Mouse (Mus musculus): ENCODE measurements around the gene Ctcf. TPM values are rescaled to one million over a fixed set of nuclear protein-coding genes. Genes with fewer than 3 reads are reported as not detected.

Ctcf gene
- polyA plus RNA-seq, 1 experiment from 2014 or later: 76.9 TPM

GRCm38 (mm10) chr8:105613830-105614511 is 22.4 kb upstream of the Ctcf start:
- 1% methylated on average over 50 of the region's 50 CpGs for WGBS
- Histone ChIP-seq H3K9ac (peak overlapping the region; percentile 47), H3K36me3 (replicated peaks; ENCODE audit: control insufficient read depth, insufficient read depth) (peaks cover 43% of the 10 kb centered on the region), H3K4me1 (replicated peaks; ENCODE audit: control insufficient read depth, insufficient read depth, low read length) (peaks cover 15% of the 10 kb centered on the region), H3K4me2 (replicated peaks) (peak overlapping the region; percentile 71), H3K4me3 (replicated peaks; ENCODE audit: low read length) (peak overlapping the region; percentile 36), H3K27me3 (ENCODE audit: control insufficient read depth, insufficient read depth, low read length) (peaks cover 27% of the 10 kb centered on the region), H3K27ac (no peak overlapping the region), H3K9me3 (ENCODE audit: control insufficient read depth, low read length) (no peaks in the 10 kb centered on the region)
- ATAC-seq (ENCODE audit: low FRiP score) (peak; percentile 35; the same call in 1 of the 2 replicates), DNase-seq (ENCODE audit: low spot score) (no peak)

- DNase-seq (ENCODE audit: low spot score) (no peak), ATAC-seq (ENCODE audit: low FRiP score) (no peak)
- Histone ChIP-seq H3K27me3 (ENCODE audit: control insufficient read depth, insufficient read depth, low read length) (peaks cover 27% of the 10 kb centered on the region), H3K27ac (no peak overlapping the region), H3K4me1 (replicated peaks; ENCODE audit: control insufficient read depth, insufficient read depth, low read length) (peaks cover 15% of the 10 kb centered on the region), H3K9ac (no peak overlapping the region), H3K9me3 (ENCODE audit: control insufficient read depth, low read length) (no peaks in the 10 kb centered on the region), H3K4me2 (replicated peaks) (no peak overlapping the region), H3K36me3 (replicated peaks; ENCODE audit: control insufficient read depth, insufficient read depth) (peaks cover 63% of the 10 kb centered on the region), H3K4me3 (replicated peaks; ENCODE audit: low read length) (no peak overlapping the region)
- 91% methylated on average over 9 of the region's 9 CpGs for WGBS
Measured at GRCm38 (mm10) chr8:105615942-105616341, 20.4 kb upstream of the Ctcf start.

DNA sequence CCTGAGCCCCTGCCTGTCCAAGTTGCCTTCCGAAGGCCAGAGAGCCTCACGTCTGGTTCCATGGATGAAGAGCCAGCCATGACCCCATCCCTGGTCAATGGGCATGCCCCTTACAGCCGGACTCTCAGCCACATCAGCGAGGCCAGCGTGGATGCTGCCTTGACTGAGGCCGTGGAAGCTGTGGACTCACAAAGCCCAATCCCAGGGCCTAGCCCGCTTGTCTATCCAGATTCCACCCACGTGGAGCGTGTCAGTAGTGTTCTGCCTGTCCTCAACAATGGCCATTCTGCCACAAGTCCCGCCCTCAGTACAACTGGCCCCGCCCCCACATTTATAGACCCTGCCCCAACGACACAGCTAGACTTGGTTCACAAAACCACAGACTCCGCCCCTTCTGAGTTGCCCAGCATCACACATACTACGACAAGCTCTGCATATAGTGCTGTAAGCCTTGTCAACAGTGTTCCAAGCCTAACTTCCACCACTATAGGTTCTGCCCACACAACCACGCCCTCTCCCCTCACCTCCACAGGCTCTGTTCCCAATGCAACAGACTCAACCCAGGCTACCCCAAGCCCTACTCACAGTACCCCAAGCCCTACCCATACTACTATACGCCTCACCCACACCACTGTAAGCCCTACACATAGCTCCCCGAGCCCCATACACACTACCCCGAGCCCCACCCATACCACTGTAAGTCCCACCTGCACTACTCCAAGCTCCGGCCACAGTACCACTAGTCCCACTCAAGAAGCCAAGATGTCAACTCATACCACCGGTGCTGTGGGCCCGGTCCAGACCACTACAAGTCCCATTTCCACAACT is 18.7 kb upstream of the Ctcf start:
- Histone ChIP-seq H3K27me3 (ENCODE audit: control insufficient read depth, insufficient read depth, low read length) (peaks cover 15% of the 10 kb centered on the region), H3K27ac (no peak overlapping the region), H3K4me2 (replicated peaks) (no peak overlapping the region), H3K9ac (no peak overlapping the region), H3K4me1 (replicated peaks; ENCODE audit: control insufficient read depth, insufficient read depth, low read length) (peaks cover 17% of the 10 kb centered on the region), H3K9me3 (ENCODE audit: control insufficient read depth, low read length) (no peaks in the 10 kb centered on the region), H3K4me3 (replicated peaks; ENCODE audit: low read length) (no peak overlapping the region), H3K36me3 (replicated peaks; ENCODE audit: control insufficient read depth, insufficient read depth) (peaks cover 78% of the 10 kb centered on the region)
- 89% methylated on average over 21 of the region's 21 CpGs for WGBS
- DNase-seq (ENCODE audit: low spot score) (no peak), ATAC-seq (ENCODE audit: low FRiP score) (0 out of 2 replicates have a peak, but pooled peaks have one; percentile 13)

DNA sequence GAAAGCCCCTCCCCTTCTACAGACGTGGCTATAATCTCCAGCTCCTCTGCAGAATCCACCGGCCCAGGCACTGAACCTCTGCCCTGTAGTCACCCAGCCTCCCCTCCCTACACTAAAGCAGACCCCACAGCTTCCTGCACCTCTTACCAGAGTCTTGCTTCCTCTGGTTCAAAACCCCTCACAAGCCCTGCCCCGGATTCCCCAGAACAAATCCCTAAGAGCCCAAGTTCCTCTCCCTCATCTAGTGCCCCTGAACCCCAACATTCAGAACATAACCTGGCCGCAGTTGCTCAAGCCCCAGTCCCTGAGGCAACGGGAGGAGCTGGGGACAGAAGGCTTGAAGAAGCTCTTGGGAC is 18.1 kb upstream of the Ctcf start:
- DNase-seq (ENCODE audit: low spot score) (no peak), ATAC-seq (ENCODE audit: low FRiP score) (no peak)
- Histone ChIP-seq H3K9me3 (ENCODE audit: control insufficient read depth, low read length) (no peaks in the 10 kb centered on the region), H3K4me1 (replicated peaks; ENCODE audit: control insufficient read depth, insufficient read depth, low read length) (peaks cover 17% of the 10 kb centered on the region), H3K4me3 (replicated peaks; ENCODE audit: low read length) (no peak overlapping the region), H3K27me3 (ENCODE audit: control insufficient read depth, insufficient read depth, low read length) (peaks cover 9% of the 10 kb centered on the region), H3K36me3 (replicated peaks; ENCODE audit: control insufficient read depth, insufficient read depth) (peaks cover 84% of the 10 kb centered on the region), H3K4me2 (replicated peaks) (no peak overlapping the region), H3K9ac (no peak overlapping the region), H3K27ac (no peak overlapping the region)
- WGBS: 93% methylated on average over 5 of the region's 5 CpGs

DNA sequence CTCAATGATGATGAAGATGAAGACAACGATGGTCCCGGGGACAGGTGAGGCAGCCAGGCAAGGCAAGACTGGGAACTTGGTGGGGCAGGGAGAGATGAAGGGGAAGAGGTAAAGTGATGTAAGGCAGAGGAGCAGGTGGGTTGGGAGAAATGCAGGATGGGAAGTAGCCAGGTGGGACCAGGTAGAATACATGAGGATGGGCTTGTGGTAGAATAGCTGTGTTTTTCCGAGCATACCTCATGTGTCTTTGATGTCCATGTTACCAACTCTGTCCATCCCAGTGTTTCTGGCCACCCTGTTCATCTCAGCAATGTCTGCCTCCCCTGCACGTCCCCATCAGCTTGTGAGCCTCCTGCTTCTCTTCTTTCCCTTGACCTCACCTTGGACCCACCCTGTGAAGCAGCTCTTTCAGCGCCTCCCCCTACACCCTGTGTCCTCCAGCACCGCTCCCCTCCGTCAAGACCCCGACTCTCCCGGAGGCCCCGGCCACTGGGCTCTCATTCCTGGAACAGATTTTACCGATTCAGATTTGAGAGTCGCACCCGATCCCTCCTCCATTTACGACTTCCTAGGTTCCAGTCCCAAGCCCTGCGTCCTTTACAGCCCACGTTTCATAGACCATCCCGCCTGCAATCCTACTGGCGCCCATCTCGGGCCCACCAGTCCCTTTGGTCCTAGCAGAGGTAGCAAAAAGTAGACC is 17.3 kb upstream of the Ctcf start:
- Histone ChIP-seq H3K4me2 (replicated peaks) (no peak overlapping the region), H3K36me3 (replicated peaks; ENCODE audit: control insufficient read depth, insufficient read depth) (peaks cover 86% of the 10 kb centered on the region), H3K9ac (no peak overlapping the region), H3K27ac (no peak overlapping the region), H3K9me3 (ENCODE audit: control insufficient read depth, low read length) (no peaks in the 10 kb centered on the region), H3K27me3 (ENCODE audit: control insufficient read depth, insufficient read depth, low read length) (peaks cover 9% of the 10 kb centered on the region; the same call in 1 of the 2 replicates), H3K4me1 (replicated peaks; ENCODE audit: control insufficient read depth, insufficient read depth, low read length) (peaks cover 11% of the 10 kb centered on the region), H3K4me3 (replicated peaks; ENCODE audit: low read length) (no peak overlapping the region)
- ATAC-seq (ENCODE audit: low FRiP score) (no peak), DNase-seq (ENCODE audit: low spot score) (no peak)
- 95% methylated on average over 19 of the region's 19 CpGs for WGBS

DNA sequence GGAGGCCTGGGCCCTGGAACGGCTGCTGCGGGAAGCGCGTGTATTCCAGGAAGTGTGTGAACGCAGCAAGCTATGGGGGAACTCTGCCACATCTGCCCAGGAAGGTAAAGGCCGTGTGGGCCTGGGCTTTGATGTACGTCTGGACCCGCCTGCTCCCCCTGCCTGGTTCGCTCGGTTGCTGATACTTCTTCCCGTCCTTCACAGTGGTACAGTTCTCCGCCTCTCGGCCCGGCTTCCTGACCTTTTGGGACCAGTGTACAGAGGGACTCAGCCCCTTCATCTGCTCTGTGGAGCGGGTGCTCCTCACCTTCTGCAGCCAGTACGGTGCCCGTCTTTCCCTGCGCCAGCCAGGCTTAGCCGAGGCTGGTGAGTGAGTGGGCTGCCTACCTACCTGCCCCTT is 16.2 kb upstream of the Ctcf start:
- H3K4me1 ChIP-seq (replicated peaks; ENCODE audit: control insufficient read depth, insufficient read depth, low read length): 0 out of 2 replicates have a peak, but pooled peaks cover 7% of the 10 kb centered on the region
- no peak overlapping the region for H3K4me2 ChIP-seq (replicated peaks)
- no peaks in the 10 kb centered on the region for H3K27me3 ChIP-seq (ENCODE audit: control insufficient read depth, insufficient read depth, low read length)
- H3K9ac ChIP-seq: no peak overlapping the region
- ATAC-seq (ENCODE audit: low FRiP score): no peak
- H3K9me3 ChIP-seq (ENCODE audit: control insufficient read depth, low read length): no peaks in the 10 kb centered on the region
- no peak overlapping the region for H3K27ac ChIP-seq
- 90% methylated on average over 19 of the region's 19 CpGs for WGBS
- no peak overlapping the region for H3K4me3 ChIP-seq (replicated peaks; ENCODE audit: low read length)
- peaks cover 86% of the 10 kb centered on the region for H3K36me3 ChIP-seq (replicated peaks; ENCODE audit: control insufficient read depth, insufficient read depth)
- DNase-seq (ENCODE audit: low spot score): no peak

DNA sequence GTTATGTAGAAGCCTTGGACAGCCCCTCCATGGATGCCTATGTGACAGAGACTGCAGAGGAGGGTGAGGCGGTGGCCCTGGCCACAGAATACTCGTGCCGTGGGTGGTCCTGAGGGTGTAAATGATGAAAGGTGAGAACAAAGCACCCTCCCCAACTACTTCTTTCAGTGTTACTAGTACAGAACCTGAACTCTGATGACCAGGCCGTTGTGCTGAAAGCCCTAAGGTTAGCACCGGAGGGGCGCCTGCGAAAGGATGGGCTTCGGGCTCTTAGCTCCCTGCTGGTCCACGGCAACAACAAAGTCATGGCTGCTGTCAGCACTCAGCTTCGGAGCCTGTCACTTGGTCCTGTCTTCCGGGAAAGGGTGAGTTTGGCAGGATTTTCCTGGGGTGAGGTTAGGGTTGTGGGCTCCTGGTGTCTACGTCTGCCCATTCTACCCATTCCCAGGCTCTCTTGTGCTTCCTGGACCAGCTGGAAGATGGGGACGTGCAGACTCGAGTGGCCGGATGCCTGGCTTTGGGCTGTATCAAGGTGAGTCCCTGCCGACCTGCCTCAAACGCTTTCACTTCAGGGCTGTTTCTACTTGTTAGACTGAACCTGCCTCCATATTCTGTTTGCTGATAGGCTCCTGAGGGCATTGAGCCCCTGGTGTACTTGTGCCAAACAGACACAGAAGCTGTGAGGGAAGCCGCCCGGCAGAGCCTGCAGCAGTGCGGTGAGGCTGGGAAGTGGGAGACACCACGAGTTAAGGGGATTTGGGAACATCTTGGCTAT is 15.2 kb upstream of the Ctcf start:
- Histone ChIP-seq H3K27me3 (ENCODE audit: control insufficient read depth, insufficient read depth, low read length) (no peaks in the 10 kb centered on the region), H3K9ac (no peak overlapping the region), H3K4me1 (replicated peaks; ENCODE audit: control insufficient read depth, insufficient read depth, low read length) (0 out of 2 replicates have a peak, but pooled peaks cover 7% of the 10 kb centered on the region), H3K36me3 (replicated peaks; ENCODE audit: control insufficient read depth, insufficient read depth) (peaks cover 77% of the 10 kb centered on the region), H3K4me2 (replicated peaks) (no peak overlapping the region), H3K9me3 (ENCODE audit: control insufficient read depth, low read length) (no peaks in the 10 kb centered on the region), H3K4me3 (replicated peaks; ENCODE audit: low read length) (no peak overlapping the region), H3K27ac (peak overlapping the region; percentile 60; the same call in 1 of the 2 replicates)
- 91% methylated on average over 21 of the region's 21 CpGs for WGBS
- no peak for DNase-seq (ENCODE audit: low spot score)
- ATAC-seq (ENCODE audit: low FRiP score): no peak

DNA sequence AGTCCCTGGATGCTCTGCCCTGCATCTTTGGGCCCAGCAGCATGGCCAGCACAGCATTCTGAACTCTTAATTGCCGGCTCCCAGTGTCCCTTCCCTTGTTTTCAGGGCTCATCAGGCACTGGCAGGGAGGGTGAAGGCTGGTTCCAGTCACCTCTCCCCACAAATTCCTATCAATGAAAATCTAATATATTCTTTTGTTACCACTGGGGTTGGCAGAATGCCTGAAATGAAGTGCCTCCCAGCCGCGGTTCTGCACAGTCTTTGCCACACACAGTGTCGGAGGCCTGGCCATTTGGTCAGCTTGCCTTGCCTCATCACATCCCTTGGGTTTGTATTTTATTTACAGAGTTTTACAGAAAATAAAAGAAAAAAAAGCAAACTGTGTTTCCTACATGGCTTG is 14.5 kb upstream of the Ctcf start:
- ATAC-seq (ENCODE audit: low FRiP score) (no peak), DNase-seq (ENCODE audit: low spot score) (no peak)
- Histone ChIP-seq H3K4me2 (replicated peaks) (no peak overlapping the region), H3K9ac (no peak overlapping the region), H3K4me1 (replicated peaks; ENCODE audit: control insufficient read depth, insufficient read depth, low read length) (0 out of 2 replicates have a peak, but pooled peaks cover 7% of the 10 kb centered on the region), H3K27ac (peak overlapping the region; percentile 60), H3K9me3 (ENCODE audit: control insufficient read depth, low read length) (no peaks in the 10 kb centered on the region), H3K4me3 (replicated peaks; ENCODE audit: low read length) (no peak overlapping the region), H3K36me3 (replicated peaks; ENCODE audit: control insufficient read depth, insufficient read depth) (peaks cover 70% of the 10 kb centered on the region), H3K27me3 (ENCODE audit: control insufficient read depth, insufficient read depth, low read length) (no peaks in the 10 kb centered on the region)
- 37% methylated on average over 4 of the region's 4 CpGs for WGBS

Measured in hindbrain, embryonic 14.5 days (tissue).